Mouse (Mus musculus) MEL (cell line): ENCODE measurements around the gene Cyb5d1. TPM values are rescaled to one million over a fixed set of nuclear protein-coding genes. Genes with fewer than 3 reads are reported as not detected.

Experiments
- DNase-seq: peaks from one replicate; pipeline ENCODE4 v3.0.0; 2011; ENCODE audit warnings: low read depth, low spot score
- H3K27ac ChIP-seq: 2 replicates; pipeline ENCODE4 v1.5.1; 2012; ENCODE audit warnings: low read depth, mild to moderate bottlenecking, control low read depth, low read length, moderate library complexity; ENCODE audit not compliant: control insufficient read depth
- H3K27me3 ChIP-seq, 2 experiments: fragments of 150-350 bp in 1 of 2; sonication (generic) in 1 of 2; 2 replicates each; pipeline ENCODE4 v1.6.1; 2012; ENCODE audit warnings: low read length in 2 of 2, mild to moderate bottlenecking in 2 of 2, improper control_type of control experiment in 1 of 2, moderate library complexity in 1 of 2; ENCODE audit not compliant: insufficient read depth in 2 of 2, control insufficient read depth in 1 of 2
- H3K36me3 ChIP-seq, 2 experiments: 2 replicates each; pipeline ENCODE4 v1.6.1; 2012 to 2014; ENCODE audit warnings: low read length in 2 of 2, improper control_type of control experiment in 1 of 2, inconsistent platforms in 1 of 2, mild to moderate bottlenecking in 1 of 2; ENCODE audit not compliant: insufficient read depth in 2 of 2, control insufficient read depth in 1 of 2
- H3K4me1 ChIP-seq, 2 experiments: fragments of 150-350 bp in 1 of 2; sonication (generic) in 1 of 2; 2 replicates each; pipeline ENCODE4 v1.6.1; 2012; ENCODE audit warnings: low read length in 2 of 2, improper control_type of control experiment in 1 of 2, mild to moderate bottlenecking in 1 of 2; ENCODE audit not compliant: insufficient read depth in 2 of 2, control insufficient read depth in 1 of 2
- H3K4me3 ChIP-seq, 2 experiments: fragments of 150-350 bp in 1 of 2; sonication (generic) in 1 of 2; 2 replicates each; pipeline ENCODE4 v1.5.1; 2012; ENCODE audit warnings: low read depth in 2 of 2, low read length in 2 of 2, mild to moderate bottlenecking in 2 of 2, moderate library complexity in 2 of 2, control low read depth in 1 of 2, improper control_type of control experiment in 1 of 2; ENCODE audit not compliant: control insufficient read depth in 1 of 2, insufficient read depth in 1 of 2
- H3K79me2 ChIP-seq: 2 replicates; pipeline ENCODE4 v1.6.1; 2012; ENCODE audit warnings: mild to moderate bottlenecking, low read length, moderate library complexity; ENCODE audit not compliant: control insufficient read depth, poor library complexity, insufficient read depth
- H3K9ac ChIP-seq: 2 replicates; pipeline ENCODE4 v1.6.1; 2012; ENCODE audit warnings: low read depth, mild to moderate bottlenecking, control low read depth, low read length, moderate library complexity; ENCODE audit not compliant: control insufficient read depth, poor library complexity, severe bottlenecking
- H3K9me3 ChIP-seq: fragments of 150-350 bp; sonication (generic); replicated peaks from 2 replicates; pipeline ENCODE4 v1.6.1; 2012; ENCODE audit warnings: mild to moderate bottlenecking, low read length, improper control_type of control experiment, moderate library complexity; ENCODE audit not compliant: insufficient read depth
- BHLHE40 ChIP-seq: IDR thresholded peaks from 2 replicates; pipeline ENCODE4 v1.6.1; 2012; ENCODE audit warnings: low read depth, mild to moderate bottlenecking, inconsistent platforms, low read length, improper control_type of control experiment, borderline replicate concordance
- CHD1 ChIP-seq: IDR thresholded peaks from 2 replicates; pipeline ENCODE4 v1.6.1; 2012; ENCODE audit warnings: low read depth, mild to moderate bottlenecking, inconsistent platforms, low read length, improper control_type of control experiment
- CTCF ChIP-seq, 3 experiments: IDR thresholded peaks in 2 of 3; conservative IDR thresholded peaks in 1 of 3; 2 replicates each; pipeline ENCODE4 v1.5.1; 2011 to 2012; ENCODE audit warnings: low read length in 3 of 3, low read depth in 2 of 3, mild to moderate bottlenecking in 2 of 3, improper control_type of control experiment in 1 of 3, inconsistent platforms in 1 of 3, mixed read lengths in 1 of 3, moderate library complexity in 1 of 3; ENCODE audit not compliant: control insufficient read depth in 1 of 3, insufficient read depth in 1 of 3, poor library complexity in 1 of 3, severe bottlenecking in 1 of 3
- ELF1 ChIP-seq: IDR thresholded peaks from 2 replicates; pipeline ENCODE4 v1.6.1; 2014; ENCODE audit warnings: low read depth, mild to moderate bottlenecking, inconsistent platforms, low read length, improper control_type of control experiment, moderate library complexity
- GABPA ChIP-seq: IDR thresholded peaks from 2 replicates; pipeline ENCODE4 v1.6.1; 2012; ENCODE audit warnings: low read depth, mild to moderate bottlenecking, inconsistent platforms, low read length, improper control_type of control experiment, moderate library complexity
- HCFC1 ChIP-seq: IDR thresholded peaks from 2 replicates; pipeline ENCODE4 v1.6.1; 2012; ENCODE audit warnings: low read depth, mild to moderate bottlenecking, inconsistent platforms, low read length, improper control_type of control experiment, moderate library complexity
- JUND ChIP-seq: IDR thresholded peaks from 2 replicates; pipeline ENCODE4 v1.6.1; 2011; ENCODE audit warnings: low read depth, mild to moderate bottlenecking, improper control_type of control experiment, low read length
- MAFK ChIP-seq: IDR thresholded peaks from 2 replicates; pipeline ENCODE4 v1.6.1; 2011; ENCODE audit warnings: low read depth, mild to moderate bottlenecking, low read length, improper control_type of control experiment, borderline replicate concordance
- MEF2A ChIP-seq: IDR thresholded peaks from 2 replicates; pipeline ENCODE4 v1.6.1; 2014; ENCODE audit warnings: low read depth, mild to moderate bottlenecking, inconsistent platforms, low read length, improper control_type of control experiment; ENCODE audit not compliant: poor library complexity, insufficient replicate concordance, severe bottlenecking; ENCODE audit errors: extremely low read depth
- MXI1 ChIP-seq: IDR thresholded peaks from 2 replicates; pipeline ENCODE4 v1.6.1; 2011; ENCODE audit warnings: mild to moderate bottlenecking, low read depth, low read length, improper control_type of control experiment
- MYB ChIP-seq: IDR thresholded peaks from 2 replicates; pipeline ENCODE4 v1.6.1; 2011; ENCODE audit warnings: mild to moderate bottlenecking, low read depth, low read length, improper control_type of control experiment
- NRF1 ChIP-seq: IDR thresholded peaks from 2 replicates; pipeline ENCODE4 v1.6.1; 2014; ENCODE audit warnings: low read depth, mild to moderate bottlenecking, inconsistent platforms, low read length, improper control_type of control experiment, moderate library complexity; ENCODE audit not compliant: poor library complexity, insufficient read depth, severe bottlenecking
- POLR2A ChIP-seq, 2 experiments: IDR thresholded peaks; 2 replicates each; pipeline ENCODE4 v1.6.1; 2011 to 2012; ENCODE audit warnings: low read length in 2 of 2, mild to moderate bottlenecking in 2 of 2, control low read depth in 1 of 2, improper control_type of control experiment in 1 of 2, low read depth in 1 of 2, moderate library complexity in 1 of 2; ENCODE audit not compliant: control insufficient read depth in 1 of 2, insufficient read depth in 1 of 2, poor library complexity in 1 of 2
- RAD21 ChIP-seq: IDR thresholded peaks from 2 replicates; pipeline ENCODE4 v1.6.1; 2011; ENCODE audit warnings: mild to moderate bottlenecking, low read depth, low read length, improper control_type of control experiment
- RCOR1 ChIP-seq: IDR thresholded peaks from 2 replicates; pipeline ENCODE4 v1.6.1; 2012; ENCODE audit warnings: low read depth, mild to moderate bottlenecking, inconsistent platforms, low read length, improper control_type of control experiment
- SIN3A ChIP-seq: IDR thresholded peaks from 2 replicates; pipeline ENCODE4 v1.6.1; 2012; ENCODE audit warnings: low read length, improper control_type of control experiment, inconsistent platforms
- SMC3 ChIP-seq: IDR thresholded peaks from 2 replicates; pipeline ENCODE4 v1.6.1; 2011; ENCODE audit warnings: low read depth, low read length, improper control_type of control experiment
- TAL1 ChIP-seq: IDR thresholded peaks from 2 replicates; pipeline ENCODE4 v1.6.1; 2012; ENCODE audit warnings: mild to moderate bottlenecking, inconsistent platforms, low read length, moderate library complexity, mixed read lengths
- USF2 ChIP-seq, 2 experiments: IDR thresholded peaks; 2 replicates each; pipeline ENCODE4 v1.6.1; 2011 to 2012; ENCODE audit warnings: improper control_type of control experiment in 2 of 2, low read length in 2 of 2, borderline replicate concordance in 1 of 2, inconsistent platforms in 1 of 2, low read depth in 1 of 2, mild to moderate bottlenecking in 1 of 2; ENCODE audit not compliant: insufficient read depth in 1 of 2
- polyA plus RNA-seq, 2 experiments: library from polyadenylated mRNA; stranded (reverse) in 1 of 2; unstranded in 1 of 2; fragments of >175 nt in 1 of 2; fragments of >200 nt in 1 of 2; gene quantifications; 2 replicates each; pipeline versions ENCODE4 v1.2.1 to v1.2.4; 2012; ENCODE audit warnings: low replicate concordance in 2 of 2, low read depth in 1 of 2; ENCODE audit not compliant: insufficient read length in 2 of 2, insufficient read depth in 1 of 2, missing spikeins in 1 of 2
- total RNA-seq: library from RNA; depleted of rRNA; stranded (reverse); fragments of 300-350 nt; gene quantifications from 2 replicates; pipeline ENCODE4 v1.2.3, GENCODE M21; 2012

Gene Cyb5d1
- total and polyA plus RNA-seq, 3 experiments = 21.3 to 39.6 TPM; not detected in 1

DNA sequence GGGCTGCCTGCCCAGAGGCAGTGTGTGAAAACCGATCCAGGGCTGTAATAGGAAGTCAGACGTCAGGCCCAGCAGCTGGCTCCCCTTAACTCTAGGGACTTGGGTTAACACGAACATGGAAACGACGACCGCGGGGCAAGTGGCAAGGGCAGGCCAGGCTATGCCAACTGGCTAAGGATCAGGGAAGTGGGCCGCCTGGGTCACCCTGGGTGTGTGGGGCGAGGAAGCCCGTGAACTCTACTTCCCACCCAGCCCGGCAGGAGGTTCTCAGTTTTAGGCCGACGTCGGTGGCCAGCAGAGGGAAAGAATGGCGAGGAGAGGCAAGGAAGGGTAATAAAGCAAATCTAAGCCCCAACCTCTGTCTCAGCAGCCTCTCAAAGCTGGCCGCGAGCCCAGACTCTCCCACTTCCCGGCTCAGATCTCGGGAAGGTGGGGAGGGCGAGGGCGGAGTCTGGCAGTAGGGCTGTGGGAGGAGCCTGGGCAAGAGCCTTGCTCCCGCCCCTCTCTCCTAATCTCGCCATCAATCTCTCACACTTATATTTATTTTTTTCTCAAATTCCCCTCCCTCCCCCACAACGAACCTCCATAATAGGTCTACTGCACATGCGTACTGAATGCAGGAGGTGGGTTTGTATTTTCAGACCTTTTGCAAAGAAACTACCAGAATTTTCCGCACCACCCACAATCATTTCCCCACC, 29.1 kb downstream of the Cyb5d1 start (continued):
- TF ChIP-seq CTCF (IDR thresholded peaks at IDR 0.05 in 2 of 3, conservative IDR thresholded peaks at IDR 0.05 in 1 of 3; ENCODE audit: control insufficient read depth in 1 of 3, insufficient read depth in 1 of 3, low read depth in 2 of 3, low read length in 3 of 3, poor library complexity in 1 of 3, severe bottlenecking in 1 of 3) = no peak
- TF ChIP-seq HCFC1 = peak; percentile 74
- TF ChIP-seq MYB = no peak; the same call in 1 of the 2 replicates
- no peak for TF ChIP-seq JUND

DNA sequence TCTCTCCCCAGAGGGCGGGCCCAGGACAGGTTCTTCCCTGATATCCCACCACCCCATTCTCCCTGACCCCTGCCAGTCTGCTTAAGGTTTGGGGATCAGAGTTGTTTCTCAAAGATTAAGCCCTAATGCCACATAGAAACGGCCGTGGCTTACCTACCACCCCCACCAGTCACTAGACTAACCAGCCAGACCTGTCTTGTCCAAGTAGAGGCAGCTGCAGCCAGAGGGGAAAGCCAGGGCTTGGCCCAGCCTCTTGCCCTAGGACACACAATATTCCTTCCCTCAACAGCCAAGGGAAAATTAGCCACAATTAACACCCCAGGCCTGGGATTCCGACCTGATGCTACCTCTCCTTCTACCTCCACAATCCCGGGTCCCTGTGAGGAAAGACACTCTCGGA, 29.7 kb downstream of the Cyb5d1 start:
- Histone ChIP-seq H3K4me3 (no peak overlapping the region; a peak in 1 of 4 replicates), H3K9me3 (no peaks in the 10 kb centered on the region), H3K79me2 (peaks cover 15% of the 10 kb centered on the region), H3K27ac (no peak overlapping the region), H3K4me1 (peaks cover 8 to 18% of the 10 kb centered on the region in 2 experiments), H3K36me3 (peaks cover 0 to 8% of the 10 kb centered on the region in 2 experiments; a peak in 2 of 4 replicates), H3K27me3 (no peaks in the 10 kb centered on the region), H3K9ac (peak overlapping the region; percentile 34; the same call in 1 of the 2 replicates)
- DNase-seq = no peak
- no peak for TF ChIP-seq POLR2A (IDR thresholded peaks at IDR 0.05; ENCODE audit: control insufficient read depth in 1 of 2, insufficient read depth in 1 of 2, low read depth in 1 of 2, low read length in 2 of 2, poor library complexity in 1 of 2)
- TF ChIP-seq MEF2A = no peak
- TF ChIP-seq SIN3A = no peak
- TF ChIP-seq NRF1 = no peak
- no peak for TF ChIP-seq BHLHE40
- no peak for TF ChIP-seq GABPA
- TF ChIP-seq TAL1 = no peak
- TF ChIP-seq MXI1 = no peak
- TF ChIP-seq SMC3 = no peak
- TF ChIP-seq CHD1 = no peak
- no peak for TF ChIP-seq ELF1
- no peak for TF ChIP-seq RCOR1
- no peak for TF ChIP-seq MAFK
- no peak for TF ChIP-seq USF2 (IDR thresholded peaks at IDR 0.05; ENCODE audit: borderline replicate concordance in 1 of 2, insufficient read depth in 1 of 2, low read depth in 1 of 2, low read length in 2 of 2)
- no peak for TF ChIP-seq RAD21
